Mouse (Mus musculus): Measurements from ENCODE around the gene Rab12. TPM values are rescaled to one million over a fixed set of nuclear protein-coding genes. Genes with fewer than 3 reads are reported as not detected.

The Rab12 gene
- 5.2 and 6.1 TPM in 2 replicates for polyA plus RNA-seq (2015; fragmentation: Nextera tagmentation; extraction: Ambion mirVana)

DNA sequence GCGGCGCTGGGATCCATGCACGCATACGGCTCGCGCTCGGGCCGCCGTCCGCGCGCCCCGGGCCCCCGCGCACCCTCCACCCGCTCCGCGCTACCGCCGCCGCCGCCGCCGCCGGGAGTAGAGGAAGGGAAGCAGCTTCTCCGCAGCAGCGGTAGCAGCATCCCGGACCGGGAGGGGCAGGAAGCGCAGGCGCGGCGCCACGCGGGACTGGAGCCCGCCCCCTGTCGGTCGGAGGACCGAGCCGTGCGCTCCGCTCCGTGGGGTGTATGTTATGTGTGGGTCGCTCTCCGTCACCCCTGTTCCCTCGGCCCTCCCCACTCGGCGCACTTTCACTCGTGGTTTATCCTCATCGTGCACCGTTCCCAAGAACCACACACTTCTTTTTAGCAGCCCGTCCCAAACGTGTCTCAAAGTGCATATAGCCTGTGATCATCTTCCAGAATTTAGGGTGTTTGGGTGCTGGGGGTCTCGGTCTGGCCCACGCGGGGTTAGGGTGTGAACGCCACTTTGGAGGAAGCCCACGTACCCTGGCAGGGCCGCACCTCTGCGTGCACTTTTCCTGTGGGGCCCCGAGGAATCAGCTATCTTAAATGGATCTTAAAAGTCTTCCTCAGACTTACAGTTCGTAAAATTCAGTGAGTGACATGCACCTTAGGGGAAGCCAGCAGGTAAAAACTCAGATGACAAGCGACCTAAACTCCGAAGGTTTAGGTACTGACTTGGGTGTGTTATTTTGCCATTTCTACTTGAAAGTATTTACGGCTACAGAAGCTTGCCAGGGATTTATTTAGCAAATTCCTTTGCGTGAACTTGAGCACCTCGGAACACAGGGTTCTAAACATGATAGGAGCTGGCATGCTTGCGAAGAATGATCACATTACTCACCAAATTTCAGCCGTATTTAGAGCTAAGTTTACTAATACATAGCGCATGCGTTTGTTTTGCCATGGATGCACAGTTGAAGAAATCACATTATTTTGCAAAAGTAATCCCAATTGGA lies at the start of gene Rab12:
Rab12 (minus strand) TSS at position 176 of the 1,000 bp plus-strand sequence.
- ATAC-seq: peak; percentile 97
- H3K27ac ChIP-seq (ENCODE audit: low read length): peak within 1 kb of the TSS; percentile 23; the same call in 1 of the 2 replicates
- no peaks in the 10 kb centered on the region for H3K27me3 ChIP-seq (replicated peaks; ENCODE audit: control insufficient read depth, insufficient read depth, low read length)
- H3K9ac ChIP-seq (ENCODE audit: low read depth, low read length): peak within 1 kb of the TSS; percentile 97
- WGBS: 7% methylated on average over 67 of the region's 71 CpGs
- peak within 1 kb of the TSS; percentile 92 for H3K4me2 ChIP-seq (ENCODE audit: low read depth, low read length)
- peak within 1 kb of the TSS; percentile 96 for H3K4me3 ChIP-seq (ENCODE audit: low read length)
- peaks cover 17% of the 10 kb centered on the region for H3K4me1 ChIP-seq (ENCODE audit: control insufficient read depth, insufficient read depth, low read length)
- no peaks in the 10 kb centered on the region for H3K9me3 ChIP-seq (ENCODE audit: control insufficient read depth, low read length)
- no peaks in the 10 kb centered on the region for H3K36me3 ChIP-seq (ENCODE audit: control insufficient read depth, insufficient read depth, low read length)

DNA sequence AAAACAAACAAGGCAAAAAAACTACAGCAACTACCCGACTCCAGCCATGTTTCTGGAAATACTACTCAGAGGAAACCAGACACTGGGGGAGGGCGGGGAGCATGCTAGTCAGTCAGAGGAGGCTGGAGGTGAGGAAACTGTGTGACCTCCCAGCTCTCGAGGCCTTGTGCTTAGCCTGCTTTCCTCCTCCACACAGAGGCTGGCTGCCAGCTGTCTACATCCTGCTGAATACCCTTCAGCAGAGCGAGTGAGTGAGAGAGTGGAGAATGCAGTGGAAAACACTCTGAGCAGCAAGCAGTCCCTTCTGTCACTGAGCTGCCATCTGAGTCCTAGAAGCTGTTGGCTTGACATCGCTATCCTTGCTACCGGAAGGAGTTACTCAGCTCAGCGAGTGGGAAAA lies 44.7 kb upstream of the Rab12 start:
- peak overlapping the region; percentile 18; the same call in 1 of the 2 replicates for H3K27ac ChIP-seq (ENCODE audit: low read length)
- no peaks in the 10 kb centered on the region for H3K27me3 ChIP-seq (replicated peaks; ENCODE audit: control insufficient read depth, insufficient read depth, low read length)
- no peaks in the 10 kb centered on the region for H3K4me1 ChIP-seq (ENCODE audit: control insufficient read depth, insufficient read depth, low read length)
- H3K4me3 ChIP-seq (ENCODE audit: low read length): no peak overlapping the region
- no peak overlapping the region for H3K4me2 ChIP-seq (ENCODE audit: low read depth, low read length)
- H3K36me3 ChIP-seq (ENCODE audit: control insufficient read depth, insufficient read depth, low read length): no peaks in the 10 kb centered on the region
- H3K9me3 ChIP-seq (ENCODE audit: control insufficient read depth, low read length): peaks cover 4% of the 10 kb centered on the region; the same call in 1 of the 2 replicates
- WGBS: 58% methylated on average over 7 of the region's 7 CpGs
- no peak overlapping the region for H3K9ac ChIP-seq (ENCODE audit: low read depth, low read length)
- ATAC-seq: no peak

DNA sequence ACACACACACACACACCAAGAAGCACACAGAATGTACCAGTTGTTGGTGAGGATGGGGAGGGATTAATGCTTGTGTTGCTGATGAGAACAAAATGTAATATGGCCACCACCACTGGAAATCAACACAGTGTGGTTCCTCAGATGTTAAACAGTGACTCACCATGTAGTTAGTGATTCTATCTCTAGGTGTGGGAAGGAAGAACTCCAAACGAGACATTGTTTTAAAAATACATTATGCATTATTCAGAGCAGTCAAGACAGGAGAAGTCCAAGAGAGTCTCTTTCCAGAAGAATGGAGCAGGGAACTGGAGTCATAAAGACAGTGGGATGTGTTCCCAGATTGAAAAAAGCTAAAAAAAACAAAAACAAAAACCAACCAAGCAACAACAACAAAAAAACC lies 44.0 kb upstream of the Rab12 start:
- no peaks in the 10 kb centered on the region for H3K36me3 ChIP-seq (ENCODE audit: control insufficient read depth, insufficient read depth, low read length)
- no peaks in the 10 kb centered on the region for H3K27me3 ChIP-seq (replicated peaks; ENCODE audit: control insufficient read depth, insufficient read depth, low read length)
- no peak overlapping the region for H3K4me3 ChIP-seq (ENCODE audit: low read length)
- no peak overlapping the region for H3K27ac ChIP-seq (ENCODE audit: low read length)
- no peak for ATAC-seq
- peaks cover 4% of the 10 kb centered on the region; the same call in 1 of the 2 replicates for H3K9me3 ChIP-seq (ENCODE audit: control insufficient read depth, low read length)
- no peak overlapping the region for H3K4me2 ChIP-seq (ENCODE audit: low read depth, low read length)
- no peaks in the 10 kb centered on the region for H3K4me1 ChIP-seq (ENCODE audit: control insufficient read depth, insufficient read depth, low read length)
- WGBS: 56% methylated on average over 1 of the region's 1 CpGs
- no peak overlapping the region for H3K9ac ChIP-seq (ENCODE audit: low read depth, low read length)

DNA sequence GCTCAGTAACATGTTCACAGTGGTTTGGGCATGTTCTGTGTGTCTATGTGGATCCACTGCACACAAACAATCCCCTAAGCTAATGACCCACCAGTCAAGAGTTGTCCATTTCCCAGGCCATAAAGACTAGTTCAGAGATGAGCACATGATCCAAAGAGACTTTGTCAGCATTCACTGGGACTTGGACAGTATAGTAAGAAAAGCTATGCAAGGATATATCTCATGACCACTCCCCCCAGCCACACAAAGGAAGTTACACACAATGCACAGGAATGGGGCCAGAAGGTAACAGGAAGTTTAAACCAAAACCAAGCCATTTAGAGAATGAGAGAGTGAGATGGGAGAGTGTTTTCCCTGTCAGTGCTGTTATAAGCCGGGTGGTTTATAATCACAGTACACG lies 41.9 kb upstream of the Rab12 start:
- WGBS: 58% methylated on average over 2 of the region's 2 CpGs
- no peak overlapping the region for H3K27ac ChIP-seq (ENCODE audit: low read length)
- H3K9ac ChIP-seq (ENCODE audit: low read depth, low read length): no peak overlapping the region
- H3K4me3 ChIP-seq (ENCODE audit: low read length): no peak overlapping the region
- H3K9me3 ChIP-seq (ENCODE audit: control insufficient read depth, low read length): peaks cover 4% of the 10 kb centered on the region; the same call in 1 of the 2 replicates
- no peaks in the 10 kb centered on the region for H3K27me3 ChIP-seq (replicated peaks; ENCODE audit: control insufficient read depth, insufficient read depth, low read length)
- no peak for ATAC-seq
- no peak overlapping the region for H3K4me2 ChIP-seq (ENCODE audit: low read depth, low read length)
- H3K4me1 ChIP-seq (ENCODE audit: control insufficient read depth, insufficient read depth, low read length): no peaks in the 10 kb centered on the region
- no peaks in the 10 kb centered on the region for H3K36me3 ChIP-seq (ENCODE audit: control insufficient read depth, insufficient read depth, low read length)

DNA sequence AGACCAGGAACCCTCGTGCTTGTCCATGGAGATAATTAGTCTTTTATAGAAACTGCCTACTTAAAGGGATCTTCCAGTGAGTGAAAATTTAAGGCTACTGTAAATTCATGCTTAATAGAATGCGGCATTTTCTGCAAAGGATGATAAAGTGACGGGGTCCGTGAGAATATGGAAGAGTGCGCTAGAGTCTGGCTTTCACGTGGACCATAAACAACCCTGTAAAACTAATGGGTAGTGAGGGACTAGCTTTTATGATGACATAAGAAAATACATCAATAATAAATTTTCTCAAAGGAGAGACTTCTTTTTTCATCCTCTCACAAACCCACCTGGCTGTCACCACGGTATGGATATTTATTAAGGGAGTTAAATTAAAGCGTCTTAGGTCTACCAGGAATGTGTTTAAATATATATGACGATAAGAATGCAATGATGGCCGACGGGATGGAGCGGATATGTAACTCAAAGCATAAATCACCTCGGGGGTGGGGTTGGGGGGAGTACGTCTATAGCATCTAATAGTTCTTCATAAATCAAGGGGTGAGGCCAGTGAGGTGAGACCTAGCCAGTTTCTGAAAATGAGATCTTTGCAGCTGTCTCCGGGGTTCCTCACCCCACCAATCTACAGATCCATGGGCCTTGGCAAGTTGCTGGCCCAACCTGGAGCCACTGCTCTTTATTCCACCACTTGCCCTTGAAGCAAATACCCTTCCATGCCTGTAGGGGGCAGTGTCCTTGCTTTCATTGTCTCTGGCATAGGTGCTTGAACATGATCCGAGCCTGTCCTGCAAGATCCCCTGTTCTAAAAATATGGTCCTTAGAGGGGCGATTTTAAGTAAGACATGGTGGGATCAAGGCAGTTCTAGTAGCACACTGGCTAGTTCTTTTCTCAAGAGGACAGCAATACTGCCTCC lies 39.1 kb upstream of the Rab12 start:
- H3K4me3 ChIP-seq (ENCODE audit: low read length): no peak overlapping the region
- no peaks in the 10 kb centered on the region for H3K9me3 ChIP-seq (ENCODE audit: control insufficient read depth, low read length)
- no peak overlapping the region for H3K9ac ChIP-seq (ENCODE audit: low read depth, low read length)
- H3K4me2 ChIP-seq (ENCODE audit: low read depth, low read length): no peak overlapping the region
- no peaks in the 10 kb centered on the region for H3K27me3 ChIP-seq (replicated peaks; ENCODE audit: control insufficient read depth, insufficient read depth, low read length)
- no peak overlapping the region for H3K27ac ChIP-seq (ENCODE audit: low read length)
- no peak for ATAC-seq
- 81% methylated on average over 17 of the region's 17 CpGs for WGBS
- H3K4me1 ChIP-seq (ENCODE audit: control insufficient read depth, insufficient read depth, low read length): no peaks in the 10 kb centered on the region
- H3K36me3 ChIP-seq (ENCODE audit: control insufficient read depth, insufficient read depth, low read length): no peaks in the 10 kb centered on the region

DNA sequence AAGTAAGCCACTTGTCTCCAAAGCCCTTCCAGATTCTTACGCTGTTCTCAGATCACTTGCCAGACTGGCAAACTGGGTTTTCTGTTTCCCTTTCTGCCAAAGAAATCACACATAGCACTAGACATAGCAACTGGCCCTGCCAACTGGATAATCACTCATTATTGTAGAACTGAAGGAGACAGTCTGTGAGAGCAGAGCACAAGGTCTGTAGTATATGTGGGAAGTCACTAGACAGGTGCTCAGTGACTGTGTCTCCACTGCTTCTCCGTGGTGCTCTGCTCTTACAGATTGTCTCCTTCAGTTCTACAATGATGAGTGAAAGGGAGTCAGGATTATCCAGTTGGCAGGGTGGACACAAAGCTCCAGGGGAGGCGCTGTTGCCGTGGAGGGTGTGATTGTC lies 33.2 kb upstream of the Rab12 start:
- no peak for ATAC-seq
- Histone ChIP-seq H3K27me3 (replicated peaks; ENCODE audit: control insufficient read depth, insufficient read depth, low read length) (no peaks in the 10 kb centered on the region), H3K9me3 (ENCODE audit: control insufficient read depth, low read length) (no peaks in the 10 kb centered on the region; the same call in 1 of the 2 replicates), H3K27ac (ENCODE audit: low read length) (no peak overlapping the region), H3K4me1 (ENCODE audit: control insufficient read depth, insufficient read depth, low read length) (no peaks in the 10 kb centered on the region), H3K4me3 (ENCODE audit: low read length) (no peak overlapping the region), H3K9ac (ENCODE audit: low read depth, low read length) (no peak overlapping the region), H3K36me3 (ENCODE audit: control insufficient read depth, insufficient read depth, low read length) (no peaks in the 10 kb centered on the region), H3K4me2 (ENCODE audit: low read depth, low read length) (no peak overlapping the region)
- WGBS: 80% methylated on average over 4 of the region's 4 CpGs

DNA sequence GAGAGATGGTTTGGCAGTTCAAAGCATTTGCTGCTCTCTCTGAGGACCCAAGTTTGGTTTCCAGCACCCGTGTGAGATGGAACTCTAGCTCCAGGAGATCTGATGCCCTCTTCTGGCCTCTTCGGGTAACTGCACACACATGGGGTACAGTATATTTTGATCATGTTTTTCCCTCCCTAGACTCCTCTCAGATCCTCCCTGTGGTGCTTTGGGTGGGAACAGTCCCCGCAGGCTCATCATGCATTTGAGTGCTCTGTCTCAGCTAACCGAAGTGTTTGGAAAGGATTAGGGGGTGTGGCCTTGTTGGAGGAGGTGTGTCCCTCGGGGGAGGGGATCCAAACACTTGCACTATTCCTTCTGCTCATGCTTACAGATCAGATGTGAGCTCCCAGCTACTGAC lies 31.0 kb upstream of the Rab12 start:
- ATAC-seq: no peak
- WGBS: 86% methylated on average over 5 of the region's 5 CpGs
- no peak overlapping the region for H3K27ac ChIP-seq (ENCODE audit: low read length)
- H3K4me2 ChIP-seq (ENCODE audit: low read depth, low read length): no peak overlapping the region
- no peaks in the 10 kb centered on the region; the same call in 1 of the 2 replicates for H3K9me3 ChIP-seq (ENCODE audit: control insufficient read depth, low read length)
- no peak overlapping the region for H3K4me3 ChIP-seq (ENCODE audit: low read length)
- no peak overlapping the region for H3K9ac ChIP-seq (ENCODE audit: low read depth, low read length)
- no peaks in the 10 kb centered on the region for H3K4me1 ChIP-seq (ENCODE audit: control insufficient read depth, insufficient read depth, low read length)
- H3K36me3 ChIP-seq (ENCODE audit: control insufficient read depth, insufficient read depth, low read length): no peaks in the 10 kb centered on the region
- no peaks in the 10 kb centered on the region for H3K27me3 ChIP-seq (replicated peaks; ENCODE audit: control insufficient read depth, insufficient read depth, low read length)

DNA sequence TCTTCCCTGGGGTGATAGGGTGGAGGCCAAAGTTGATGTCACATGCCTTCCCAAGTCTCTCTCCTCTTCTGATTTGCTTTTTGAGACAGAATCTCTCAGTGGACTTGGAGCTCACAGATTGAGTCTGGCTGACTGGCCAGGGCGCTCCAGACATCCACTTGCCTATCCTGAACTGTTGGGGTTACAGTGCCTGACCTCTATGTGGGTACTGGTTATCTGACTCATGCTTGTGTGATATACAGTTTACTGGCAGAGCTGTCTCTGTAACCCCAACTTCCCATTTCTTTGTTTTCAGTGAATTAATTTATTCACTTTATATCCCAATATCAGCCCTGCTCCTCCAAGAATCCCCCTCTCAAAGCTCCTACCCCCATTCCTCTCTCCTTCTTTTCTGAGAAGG lies 12.8 kb upstream of the Rab12 start:
- Histone ChIP-seq H3K9me3 (ENCODE audit: control insufficient read depth, low read length) (peaks cover 5% of the 10 kb centered on the region; the same call in 1 of the 2 replicates), H3K4me1 (ENCODE audit: control insufficient read depth, insufficient read depth, low read length) (no peaks in the 10 kb centered on the region), H3K4me2 (ENCODE audit: low read depth, low read length) (no peak overlapping the region), H3K27me3 (replicated peaks; ENCODE audit: control insufficient read depth, insufficient read depth, low read length) (no peaks in the 10 kb centered on the region), H3K4me3 (ENCODE audit: low read length) (no peak overlapping the region), H3K36me3 (ENCODE audit: control insufficient read depth, insufficient read depth, low read length) (no peaks in the 10 kb centered on the region), H3K9ac (ENCODE audit: low read depth, low read length) (no peak overlapping the region), H3K27ac (ENCODE audit: low read length) (no peak overlapping the region)
- 95% methylated on average over 1 of the region's 1 CpGs for WGBS
- no peak for ATAC-seq

DNA sequence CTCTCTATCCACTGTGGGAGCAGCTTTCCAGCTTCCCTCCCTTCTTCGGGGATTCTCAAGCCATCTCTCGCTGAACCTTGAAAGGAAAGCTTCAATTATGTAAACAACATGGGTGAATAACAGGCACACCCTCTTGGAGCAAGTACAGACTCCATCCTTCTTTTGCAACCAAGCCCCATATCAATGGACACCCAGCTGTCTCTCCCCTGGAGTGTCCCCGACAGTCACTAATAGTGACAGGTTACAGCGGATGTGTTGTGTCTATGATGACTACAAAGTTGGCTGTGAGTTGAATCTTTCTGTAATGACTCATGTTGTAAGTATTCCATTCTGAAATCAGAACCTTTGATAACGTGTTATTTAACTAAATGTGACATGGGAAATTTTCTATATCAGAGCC lies 3.9 kb upstream of the Rab12 start:
- 69% methylated on average over 5 of the region's 5 CpGs for WGBS
- no peak for ATAC-seq
- H3K27me3 ChIP-seq (replicated peaks; ENCODE audit: control insufficient read depth, insufficient read depth, low read length): no peaks in the 10 kb centered on the region
- no peak overlapping the region for H3K27ac ChIP-seq (ENCODE audit: low read length)
- no peak overlapping the region for H3K4me2 ChIP-seq (ENCODE audit: low read depth, low read length)
- H3K4me3 ChIP-seq (ENCODE audit: low read length): no peak overlapping the region
- no peaks in the 10 kb centered on the region for H3K36me3 ChIP-seq (ENCODE audit: control insufficient read depth, insufficient read depth, low read length)
- H3K4me1 ChIP-seq (ENCODE audit: control insufficient read depth, insufficient read depth, low read length): peaks cover 8% of the 10 kb centered on the region
- H3K9me3 ChIP-seq (ENCODE audit: control insufficient read depth, low read length): no peaks in the 10 kb centered on the region
- H3K9ac ChIP-seq (ENCODE audit: low read depth, low read length): no peak overlapping the region

Measured in intestine, embryonic 16.5 days (tissue).